Mouse (Mus musculus) embryo, embryonic 9.5 days (tissue): ENCODE results near the gene Isy1.

Experiments used
- DNase-seq: peaks from one replicate; pipeline ENCODE4 v3.0.0-alpha.2; 2017; ENCODE audit errors: extremely low spot score

The Isy1 gene

GRCm38 (mm10) chr6:87850155-87850899 lies 11.7 kb upstream of the Isy1 start:
- DNase-seq, result peak; percentile 65

GRCm38 (mm10) chr6:87849780-87850154 lies 11.2 kb upstream of the Isy1 start:
- DNase-seq, result no peak

GRCm38 (mm10) chr6:87846813-87847212 lies 8.2 kb upstream of the Isy1 start:
- no peak for DNase-seq

- DNase-seq, result no peak
Observed at GRCm38 (mm10) chr6:87845031-87845695, 6.6 kb upstream of the Isy1 start.

GRCm38 (mm10) chr6:87842254-87842653 lies 3.7 kb upstream of the Isy1 start:
- no peak for DNase-seq

- no peak for DNase-seq
Observed at GRCm38 (mm10) chr6:87841635-87842034, 3.0 kb upstream of the Isy1 start.

- DNase-seq, result no peak
Observed at GRCm38 (mm10) chr6:87839797-87840341, 1.3 kb upstream of the Isy1 start.

GRCm38 (mm10) chr6:87835695-87836094 lies 2.9 kb downstream of the Isy1 start, which contains the start of gene Gm45140:
TSS of gene Gm45140 (minus strand) at chr6:87835795.
- no peak for DNase-seq

GRCm38 (mm10) chr6:87820366-87820765 lies 18.2 kb downstream of the Isy1 start:
- no peak for DNase-seq

GRCm38 (mm10) chr6:87814486-87814885 lies 24.1 kb downstream of the Isy1 start:
- no peak for DNase-seq

- DNase-seq, result no peak
Observed at GRCm38 (mm10) chr6:87812656-87813055, 25.9 kb downstream of the Isy1 start.

GRCm38 (mm10) chr6:87811675-87812338 lies 26.8 kb downstream of the Isy1 start, which contains the start of gene Rab43:
TSS of gene Rab43 (minus strand) at chr6:87812164.
- DNase-seq, result peak; percentile 95

- no peak for DNase-seq
Observed at GRCm38 (mm10) chr6:87810713-87811669, 27.6 kb downstream of the Isy1 start.

- no peak for DNase-seq
Observed at GRCm38 (mm10) chr6:87810311-87810710, 28.3 kb downstream of the Isy1 start.

GRCm38 (mm10) chr6:87809651-87810161 lies 28.9 kb downstream of the Isy1 start:
- no peak for DNase-seq

GRCm38 (mm10) chr6:87809144-87809543 lies 29.5 kb downstream of the Isy1 start:
- DNase-seq, result no peak

- DNase-seq, result no peak
Observed at GRCm38 (mm10) chr6:87808521-87808920, 30.1 kb downstream of the Isy1 start.

- no peak for DNase-seq
Observed at GRCm38 (mm10) chr6:87807735-87808440, 30.7 kb downstream of the Isy1 start.

GRCm38 (mm10) chr6:87806857-87807256 lies 31.7 kb downstream of the Isy1 start:
- no peak for DNase-seq

GRCm38 (mm10) chr6:87806028-87806427 lies 32.6 kb downstream of the Isy1 start:
- DNase-seq, result no peak
